Mouse (Mus musculus) hindbrain, embryonic 11.5 days (tissue): ENCODE measurements around the gene Gm20388. TPM values are rescaled to one million over a fixed set of nuclear protein-coding genes. Genes with fewer than 3 reads are reported as not detected.

Source experiments
- ATAC-seq: fragments of 200-750 bp; cut with Nextera tagmentation; 2 replicates; pipeline ENCODE4 v1.8.0; 2017; ENCODE audit warnings: mild to moderate bottlenecking, moderate TSS enrichment, moderate library complexity; ENCODE audit not compliant: low FRiP score
- DNase-seq: peaks from one replicate; pipeline ENCODE4 v3.0.0-alpha.2; 2015; ENCODE audit warnings: low spot score
- H3K27ac ChIP-seq: fragments of 300-500 bp; sonication (generic); 2 replicates; pipeline ENCODE4 v1.5.1; 2014; ENCODE audit warnings: mild to moderate bottlenecking, low read depth, low read length
- H3K27me3 ChIP-seq: fragments of 300-500 bp; sonication (generic); 2 replicates; pipeline ENCODE4 v1.6.1; 2014; ENCODE audit warnings: mild to moderate bottlenecking, low read length, moderate library complexity, mixed read lengths; ENCODE audit not compliant: control insufficient read depth, insufficient read depth
- H3K36me3 ChIP-seq: fragments of 300-500 bp; sonication (generic); 2 replicates; pipeline ENCODE4 v1.6.1; 2014; ENCODE audit warnings: mild to moderate bottlenecking, low read length, moderate library complexity, mixed read lengths; ENCODE audit not compliant: control insufficient read depth, insufficient read depth
- H3K4me1 ChIP-seq: fragments of 300-500 bp; sonication (generic); replicated peaks from 2 replicates; pipeline ENCODE4 v1.6.1; 2014; ENCODE audit warnings: low read length, mixed read lengths; ENCODE audit not compliant: control insufficient read depth, insufficient read depth
- H3K4me2 ChIP-seq: fragments of 300-500 bp; sonication (generic); replicated peaks from 2 replicates; pipeline ENCODE4 v1.6.1; 2014; ENCODE audit warnings: mild to moderate bottlenecking, low read depth, low read length
- H3K4me3 ChIP-seq: fragments of 300-500 bp; sonication (generic); 2 replicates; pipeline ENCODE4 v1.5.1; 2014; ENCODE audit warnings: low read depth, low read length
- H3K9ac ChIP-seq: fragments of 300-500 bp; sonication (generic); 2 replicates; pipeline ENCODE4 v1.6.1; 2014; ENCODE audit warnings: low read depth, low read length
- H3K9me3 ChIP-seq: fragments of 300-500 bp; sonication (generic); 2 replicates; pipeline ENCODE4 v1.6.1; 2016; ENCODE audit warnings: low read length; ENCODE audit not compliant: control insufficient read depth
- WGBS: fragments of 180-500 bp; shearing (Covaris S2); extraction: QIAGEN DNeasy Blood & Tissue Kit; methylation state at CpG from one replicate; pipeline ENCODE4 v1.1.7; 2014; 5-methylcytosine and 5-hydroxymethylcytosine counted together
- polyA plus RNA-seq: library from polyadenylated mRNA; unstranded; fragments of >200 nt; fragmentation: Nextera tagmentation; extraction: Ambion mirVana; gene quantifications from 2 replicates; pipeline ENCODE4 v1.2.1, GENCODE M21; 2014

Gene Gm20388
- polyA plus RNA-seq, 1 experiment from 2014 or later: 11.8 TPM

DNA sequence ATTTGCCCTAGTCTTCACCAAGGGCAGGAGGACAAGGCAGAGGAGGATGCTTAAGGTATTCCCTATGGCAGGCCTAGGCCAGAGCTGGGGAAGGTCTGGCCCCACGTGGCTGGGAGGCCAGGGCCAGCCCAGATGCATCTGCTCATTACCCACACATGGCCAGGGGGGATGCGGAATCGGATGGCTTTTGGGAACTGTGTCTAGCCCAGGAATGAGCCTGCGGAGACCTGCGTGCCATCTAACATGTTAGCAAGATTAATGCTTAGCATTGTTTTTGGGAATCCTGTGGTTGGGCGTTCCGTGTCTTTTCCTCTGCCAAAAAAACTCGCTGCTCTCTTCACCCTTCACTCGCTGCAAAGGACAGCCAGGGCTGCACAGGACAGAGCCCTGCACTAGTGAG lies 1147.4 kb downstream of the Gm20388 start:
- no peak overlapping the region for H3K4me3 ChIP-seq
- H3K4me2 ChIP-seq: no peak overlapping the region
- H3K27ac ChIP-seq: no peak overlapping the region
- H3K9ac ChIP-seq: no peak overlapping the region
- DNase-seq (no peak), ATAC-seq (no peak)
- no peaks in the 10 kb centered on the region for H3K27me3 ChIP-seq
- 64% methylated on average over 9 of the region's 9 CpGs for WGBS
- H3K9me3 ChIP-seq: no peaks in the 10 kb centered on the region
- H3K4me1 ChIP-seq: no peaks in the 10 kb centered on the region
- H3K36me3 ChIP-seq: no peaks in the 10 kb centered on the region

DNA sequence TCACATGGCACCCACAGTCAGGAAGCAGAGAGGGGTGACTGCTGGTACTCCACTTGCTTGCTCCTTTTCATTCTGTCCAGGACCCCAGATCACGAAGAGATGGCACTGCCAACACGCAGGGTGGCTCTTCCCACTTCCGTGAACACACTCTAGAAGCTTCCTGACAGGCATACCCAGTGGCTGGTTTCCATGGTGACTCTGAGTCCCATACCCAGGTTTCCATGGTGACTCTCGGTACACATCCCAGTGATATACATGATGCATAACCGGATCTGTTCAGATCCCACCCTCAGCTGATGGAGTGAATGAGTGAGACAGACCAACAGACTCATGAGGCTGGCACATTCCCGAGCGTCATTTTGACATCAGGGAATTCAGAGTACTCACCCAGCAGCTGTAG lies 1148.5 kb downstream of the Gm20388 start:
- Histone ChIP-seq H3K4me3 (no peak overlapping the region), H3K4me1 (no peaks in the 10 kb centered on the region), H3K4me2 (no peak overlapping the region), H3K27me3 (no peaks in the 10 kb centered on the region), H3K36me3 (no peaks in the 10 kb centered on the region), H3K9me3 (no peaks in the 10 kb centered on the region), H3K9ac (no peak overlapping the region), H3K27ac (no peak overlapping the region)
- DNase-seq (peak; percentile 20), ATAC-seq (no peak)
- 74% methylated on average over 7 of the region's 7 CpGs for WGBS

DNA sequence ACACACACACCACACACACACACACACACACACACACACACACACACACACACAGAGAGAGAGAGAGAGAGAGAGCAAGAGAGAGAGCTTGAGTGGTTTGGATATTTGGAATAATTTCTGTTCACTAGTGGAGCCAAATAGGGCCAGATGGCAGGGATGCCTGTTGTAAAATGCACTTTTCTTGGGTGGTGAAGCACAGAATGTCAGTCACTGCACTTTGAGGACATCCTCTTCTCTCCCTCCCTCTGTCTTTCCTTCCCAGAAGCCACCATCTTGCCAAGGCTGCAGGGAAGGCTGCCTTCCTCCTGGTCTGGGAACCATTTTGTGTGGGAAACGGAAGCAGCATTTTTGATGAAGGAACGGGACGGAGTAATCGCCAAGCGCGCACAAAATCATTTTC lies 1151.9 kb downstream of the Gm20388 start:
- H3K27me3 ChIP-seq: no peaks in the 10 kb centered on the region
- H3K9ac ChIP-seq: no peak overlapping the region
- DNase-seq (no peak), ATAC-seq (no peak)
- 82% methylated on average over 6 of the region's 6 CpGs for WGBS
- no peaks in the 10 kb centered on the region for H3K4me1 ChIP-seq
- H3K36me3 ChIP-seq: no peaks in the 10 kb centered on the region
- H3K27ac ChIP-seq: no peak overlapping the region
- no peaks in the 10 kb centered on the region for H3K9me3 ChIP-seq
- no peak overlapping the region for H3K4me2 ChIP-seq
- no peak overlapping the region for H3K4me3 ChIP-seq

DNA sequence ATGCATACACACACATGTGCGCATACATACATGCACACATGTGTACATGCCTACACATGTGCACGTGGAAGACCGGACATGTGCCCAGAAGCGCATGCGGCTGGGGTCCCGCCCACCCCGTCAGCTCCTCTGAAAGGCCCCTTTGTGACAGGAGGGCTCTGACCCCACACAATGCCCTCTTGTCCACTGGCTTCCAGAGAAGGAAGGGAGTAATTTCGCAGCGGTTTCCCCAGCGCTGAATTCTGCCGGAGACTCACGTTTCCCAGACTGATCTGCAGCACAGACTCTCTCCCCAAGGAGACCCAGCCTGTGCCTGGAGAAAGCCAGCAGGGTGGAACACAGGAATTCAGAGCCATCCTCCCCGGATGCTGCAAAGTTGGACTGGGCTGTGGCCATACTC lies 1153.0 kb downstream of the Gm20388 start:
- ATAC-seq (peak; percentile 51; the same call in 1 of the 2 replicates), DNase-seq (peak; percentile 50)
- H3K9ac ChIP-seq: no peak overlapping the region
- no peaks in the 10 kb centered on the region for H3K36me3 ChIP-seq
- no peak overlapping the region for H3K27ac ChIP-seq
- H3K4me3 ChIP-seq: no peak overlapping the region
- H3K4me1 ChIP-seq: no peaks in the 10 kb centered on the region
- peaks cover 2% of the 10 kb centered on the region for H3K27me3 ChIP-seq
- no peaks in the 10 kb centered on the region for H3K9me3 ChIP-seq
- no peak overlapping the region for H3K4me2 ChIP-seq
- 33% methylated on average over 13 of the region's 13 CpGs for WGBS

DNA sequence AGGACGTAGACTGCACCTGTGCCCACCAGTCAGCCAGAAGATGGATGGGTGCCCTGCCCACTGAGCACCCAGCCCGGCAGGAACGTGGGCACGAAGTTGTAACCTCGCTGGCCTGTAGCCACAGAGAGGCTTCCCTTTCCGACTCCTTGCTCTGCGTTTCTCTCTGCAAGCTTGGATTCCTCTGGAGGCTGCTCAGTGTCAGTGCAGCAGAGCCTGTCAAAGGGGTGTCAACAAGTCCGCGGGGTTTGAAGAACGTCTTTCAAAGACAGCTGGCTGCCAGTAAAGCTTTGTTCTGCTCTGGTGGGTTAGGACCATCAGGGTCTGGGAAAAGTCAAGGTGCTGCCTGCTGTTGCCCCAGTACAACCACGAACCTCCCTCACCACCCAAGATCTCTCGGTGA lies 1160.8 kb downstream of the Gm20388 start:
- Histone ChIP-seq H3K4me1 (no peaks in the 10 kb centered on the region), H3K4me3 (no peak overlapping the region), H3K27ac (no peak overlapping the region), H3K36me3 (no peaks in the 10 kb centered on the region), H3K9me3 (no peaks in the 10 kb centered on the region), H3K27me3 (peaks cover 77% of the 10 kb centered on the region), H3K9ac (no peak overlapping the region), H3K4me2 (no peak overlapping the region)
- WGBS: 3% methylated on average over 12 of the region's 12 CpGs
- ATAC-seq: no peak
- peak; percentile 47 for DNase-seq

DNA sequence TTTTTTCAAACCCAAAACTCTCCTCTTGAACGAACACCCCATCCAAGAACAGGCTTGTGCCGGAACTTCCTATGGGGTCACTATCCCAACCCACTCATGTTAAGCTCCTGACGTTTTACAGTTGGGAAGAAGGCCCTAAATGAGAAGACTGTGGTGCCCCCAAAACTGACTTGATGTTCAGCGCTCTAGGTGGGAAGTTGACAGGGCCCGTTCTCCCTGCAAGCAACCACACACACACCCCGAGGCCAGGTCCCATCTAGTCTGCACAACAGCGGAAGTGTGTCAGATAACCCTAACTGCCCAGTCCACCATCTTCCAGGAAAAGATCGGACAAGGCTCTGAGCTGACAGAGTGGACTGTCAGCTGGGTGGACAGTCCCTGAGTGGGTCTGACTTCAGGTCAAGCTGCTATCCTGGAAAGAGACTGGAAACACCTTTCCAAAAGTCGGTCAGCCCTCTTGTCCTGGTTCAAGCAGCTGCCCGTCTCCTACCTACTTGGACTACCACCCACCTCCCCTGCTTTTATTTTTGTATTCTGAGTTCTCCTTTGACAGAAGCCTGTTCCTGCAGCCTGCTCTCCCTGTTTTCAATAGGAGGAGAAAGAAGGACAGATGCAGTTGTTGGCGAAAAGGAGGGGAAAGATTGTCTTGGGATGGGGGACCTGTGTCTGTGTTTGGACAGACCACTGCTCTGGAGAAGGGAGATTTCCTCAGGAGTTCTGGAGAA lies 1161.9 kb downstream of the Gm20388 start:
- no peak overlapping the region for H3K4me3 ChIP-seq
- no peak overlapping the region for H3K4me2 ChIP-seq
- no peaks in the 10 kb centered on the region for H3K4me1 ChIP-seq
- no peak overlapping the region for H3K9ac ChIP-seq
- H3K27me3 ChIP-seq: peaks cover 89% of the 10 kb centered on the region
- H3K9me3 ChIP-seq: no peaks in the 10 kb centered on the region
- no peak for ATAC-seq
- no peaks in the 10 kb centered on the region for H3K36me3 ChIP-seq
- DNase-seq: peak; percentile 44
- H3K27ac ChIP-seq: no peak overlapping the region
- WGBS: 10% methylated on average over 11 of the region's 11 CpGs

DNA sequence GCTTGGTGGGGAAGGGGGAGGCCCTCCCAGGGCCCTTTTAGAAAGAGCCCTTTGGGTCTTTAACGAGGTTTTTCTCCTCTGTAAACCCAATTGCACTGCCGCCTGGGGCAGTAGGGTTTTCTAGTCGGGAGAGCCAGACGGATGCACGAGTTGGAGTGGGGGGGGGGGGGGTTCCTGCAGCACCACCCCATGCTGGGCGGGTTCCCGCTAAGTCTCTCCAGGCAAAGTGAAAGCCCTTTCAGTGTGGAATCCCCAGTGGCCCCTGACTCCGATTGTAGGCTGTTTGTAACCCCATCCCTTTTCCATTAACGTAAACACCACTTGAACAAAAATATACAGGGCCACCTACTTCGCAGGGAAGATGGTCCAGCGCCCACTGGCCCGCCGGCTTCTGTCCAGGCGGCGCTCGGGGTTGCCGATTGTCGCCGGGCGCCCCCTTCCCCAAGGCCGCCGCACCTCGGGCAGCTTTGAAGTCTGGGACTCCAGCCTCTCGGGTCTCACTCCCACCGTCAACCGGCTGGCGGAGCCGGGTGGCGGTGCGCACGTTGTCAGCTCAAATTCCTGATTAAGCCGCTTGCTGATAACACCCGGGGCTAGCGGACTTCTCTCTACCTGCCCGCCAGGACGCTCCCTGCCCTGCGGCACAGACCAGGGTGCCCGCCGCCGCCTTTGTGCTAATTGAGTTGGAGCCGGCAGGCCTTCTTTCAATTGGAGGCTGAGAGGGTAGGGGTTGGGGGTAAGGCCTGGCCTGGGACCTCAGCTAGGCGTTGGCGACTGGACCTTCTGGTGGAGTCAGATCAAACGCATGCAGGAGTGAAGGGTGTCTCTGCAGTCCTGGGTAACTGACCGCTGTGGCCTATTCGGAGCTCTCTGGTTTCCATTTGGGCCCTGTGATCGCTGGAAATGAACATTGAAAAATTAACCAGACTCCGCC lies 1162.8 kb downstream of the Gm20388 start:
- peak; percentile 53 for DNase-seq
- no peak for ATAC-seq
- H3K4me3 ChIP-seq: no peak overlapping the region
- H3K4me2 ChIP-seq: no peak overlapping the region
- under 1% methylated on average over 48 of the region's 48 CpGs for WGBS
- H3K4me1 ChIP-seq: no peaks in the 10 kb centered on the region
- no peak overlapping the region for H3K9ac ChIP-seq
- H3K36me3 ChIP-seq: no peaks in the 10 kb centered on the region
- H3K27ac ChIP-seq: no peak overlapping the region
- H3K9me3 ChIP-seq: no peaks in the 10 kb centered on the region
- H3K27me3 ChIP-seq: peaks cover 94% of the 10 kb centered on the region

DNA sequence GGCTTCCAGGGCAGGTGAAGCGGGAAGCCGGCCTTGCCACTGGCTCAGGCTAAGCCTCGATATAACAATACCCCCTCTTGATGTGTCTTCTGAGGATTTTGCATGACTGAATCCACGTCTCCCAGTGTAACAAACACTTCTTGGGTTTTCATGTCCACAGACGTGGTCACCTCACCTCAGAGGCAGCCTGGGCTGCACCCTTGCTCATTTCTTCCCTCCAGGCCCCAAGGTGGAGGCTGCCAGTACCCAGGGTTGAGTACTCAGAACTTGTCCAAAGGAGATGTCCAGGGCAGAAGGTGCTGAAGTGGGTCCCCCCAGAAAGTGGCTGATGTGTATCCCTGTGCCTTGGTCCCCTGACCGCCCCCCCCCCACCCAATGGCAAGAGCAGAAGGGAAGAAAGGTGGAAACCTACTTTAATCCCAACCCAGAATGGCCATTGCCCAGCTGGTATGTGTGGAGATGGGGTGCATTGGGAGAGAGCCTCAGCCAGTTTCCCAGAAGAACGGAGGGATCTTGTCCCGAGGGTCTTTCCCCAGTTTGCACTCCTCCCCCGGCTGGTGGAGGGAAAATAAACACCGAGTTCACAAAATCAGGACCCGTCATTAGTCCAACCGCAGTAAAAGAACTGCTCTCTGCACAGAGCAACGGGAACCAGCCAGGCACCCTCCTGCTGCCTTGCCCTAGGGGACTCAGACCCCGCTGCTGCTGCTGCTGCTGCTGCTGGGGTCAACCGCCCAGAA lies 1163.6 kb downstream of the Gm20388 start:
- Histone ChIP-seq H3K4me3 (no peak overlapping the region), H3K4me2 (no peak overlapping the region), H3K27ac (no peak overlapping the region), H3K4me1 (no peaks in the 10 kb centered on the region), H3K36me3 (no peaks in the 10 kb centered on the region), H3K9ac (no peak overlapping the region), H3K27me3 (peaks cover 97% of the 10 kb centered on the region), H3K9me3 (no peaks in the 10 kb centered on the region)
- 1% methylated on average over 15 of the region's 15 CpGs for WGBS
- DNase-seq (peak; percentile 55), ATAC-seq (no peak)
